Mouse (Mus musculus) limb, embryonic 13.5 days (tissue): ENCODE data around the gene Gltp. TPM values are rescaled to one million over a fixed set of nuclear protein-coding genes. Genes with fewer than 3 reads are reported as not detected.

Source experiments
- ATAC-seq: fragments of 200-750 bp; cut with Nextera tagmentation; 2 replicates; pipeline ENCODE4 v1.8.0; 2017; ENCODE audit warnings: low read depth, moderate number of reproducible peaks, moderate TSS enrichment; ENCODE audit not compliant: low FRiP score
- H3K27ac ChIP-seq: fragments of 300-500 bp; sonication (generic); 2 replicates; pipeline ENCODE4 v1.5.1; 2015; ENCODE audit warnings: inconsistent platforms, mild to moderate bottlenecking, moderate library complexity
- H3K27me3 ChIP-seq: fragments of 300-500 bp; sonication (generic); 2 replicates; pipeline ENCODE4 v1.6.1; 2015; ENCODE audit warnings: mild to moderate bottlenecking, inconsistent platforms
- H3K36me3 ChIP-seq: fragments of 300-500 bp; sonication (generic); 2 replicates; pipeline ENCODE4 v1.6.1; 2015; ENCODE audit warnings: inconsistent platforms, mild to moderate bottlenecking, moderate library complexity
- H3K4me1 ChIP-seq: fragments of 300-500 bp; sonication (generic); 2 replicates; pipeline ENCODE4 v1.6.1; 2015; ENCODE audit warnings: inconsistent platforms
- H3K4me2 ChIP-seq: fragments of 300-500 bp; sonication (generic); replicated peaks from 2 replicates; pipeline ENCODE4 v1.6.1; 2015; ENCODE audit warnings: inconsistent platforms, mild to moderate bottlenecking, moderate library complexity
- H3K4me3 ChIP-seq: fragments of 300-500 bp; sonication (generic); 2 replicates; pipeline ENCODE4 v1.5.1; 2015; ENCODE audit warnings: moderate library complexity, mild to moderate bottlenecking, inconsistent platforms
- H3K9ac ChIP-seq: fragments of 300-500 bp; sonication (generic); 2 replicates; pipeline ENCODE4 v1.6.1; 2015; ENCODE audit warnings: mild to moderate bottlenecking, inconsistent platforms
- H3K9me3 ChIP-seq: fragments of 300-500 bp; sonication (generic); 2 replicates; pipeline ENCODE4 v1.6.1; 2016; ENCODE audit warnings: inconsistent platforms
- WGBS: fragments of 180-500 bp; shearing (Covaris S2); methylation state at CpG from one replicate; pipeline ENCODE4 v1.1.7; 2015; 5-methylcytosine and 5-hydroxymethylcytosine counted together
- polyA plus RNA-seq: library from polyadenylated mRNA; unstranded; fragments of >200 nt; fragmentation: Nextera tagmentation; extraction: Ambion mirVana; gene quantifications from 2 replicates; pipeline ENCODE4 v1.2.1, GENCODE M21; 2015

Gltp gene
- polyA plus RNA-seq, 1 experiment from 2014 or later, result 95.1 TPM

DNA sequence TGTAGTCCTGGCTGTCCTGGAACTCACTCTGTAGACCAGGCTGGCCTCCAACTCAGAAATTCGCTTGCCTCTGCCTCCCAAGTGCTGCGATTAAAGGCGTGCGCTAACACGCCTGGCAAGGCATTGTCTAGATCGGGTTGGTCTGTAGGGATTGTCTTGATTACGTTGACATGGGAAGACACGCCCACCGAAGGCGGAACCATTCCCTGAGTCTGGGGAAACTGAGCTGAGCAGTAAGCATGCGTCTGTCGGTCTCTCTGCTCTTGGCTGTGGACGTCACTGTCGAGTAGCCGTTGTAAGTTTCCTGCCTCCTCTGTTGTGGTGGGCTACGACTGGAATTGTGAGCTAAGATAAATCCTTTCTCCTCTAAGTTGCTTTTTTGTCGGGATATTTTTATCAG, 6.2 kb upstream of the Gltp start:
- no peak overlapping the region for H3K9ac ChIP-seq
- H3K4me1 ChIP-seq, result no peaks in the 10 kb centered on the region
- H3K9me3 ChIP-seq, result no peaks in the 10 kb centered on the region
- H3K4me3 ChIP-seq, result no peak overlapping the region
- no peaks in the 10 kb centered on the region for H3K27me3 ChIP-seq
- H3K36me3 ChIP-seq, result no peaks in the 10 kb centered on the region
- WGBS, result 80% methylated on average over 17 of the region's 17 CpGs
- ATAC-seq, result no peak
- no peak overlapping the region for H3K4me2 ChIP-seq
- H3K27ac ChIP-seq, result no peak overlapping the region

DNA sequence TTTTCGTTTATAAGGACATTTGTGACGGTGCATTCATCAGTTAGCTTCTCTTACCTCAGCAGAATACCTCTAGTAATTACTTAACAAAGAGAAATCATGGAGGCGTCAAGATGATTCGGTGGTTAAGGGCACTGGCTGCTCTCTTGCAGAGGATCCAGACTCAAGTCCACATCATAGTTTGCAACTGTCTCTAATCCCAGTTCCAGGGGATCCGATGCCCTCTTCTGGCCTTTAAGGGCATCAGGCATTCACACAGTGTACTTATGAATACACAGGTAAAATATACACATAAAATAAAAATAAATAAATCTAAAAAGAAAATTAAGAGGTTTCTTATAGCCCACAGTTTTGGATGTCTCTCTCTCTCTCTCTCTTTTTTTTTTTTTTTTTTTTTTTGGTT, 5.0 kb upstream of the Gltp start:
- H3K27me3 ChIP-seq, result no peaks in the 10 kb centered on the region
- WGBS, result 65% methylated on average over 5 of the region's 5 CpGs
- H3K36me3 ChIP-seq, result no peaks in the 10 kb centered on the region
- H3K9ac ChIP-seq, result no peak overlapping the region
- H3K9me3 ChIP-seq, result no peaks in the 10 kb centered on the region
- no peak for ATAC-seq
- no peak overlapping the region for H3K27ac ChIP-seq
- peaks cover 4% of the 10 kb centered on the region for H3K4me1 ChIP-seq
- no peak overlapping the region for H3K4me2 ChIP-seq
- H3K4me3 ChIP-seq, result no peak overlapping the region

DNA sequence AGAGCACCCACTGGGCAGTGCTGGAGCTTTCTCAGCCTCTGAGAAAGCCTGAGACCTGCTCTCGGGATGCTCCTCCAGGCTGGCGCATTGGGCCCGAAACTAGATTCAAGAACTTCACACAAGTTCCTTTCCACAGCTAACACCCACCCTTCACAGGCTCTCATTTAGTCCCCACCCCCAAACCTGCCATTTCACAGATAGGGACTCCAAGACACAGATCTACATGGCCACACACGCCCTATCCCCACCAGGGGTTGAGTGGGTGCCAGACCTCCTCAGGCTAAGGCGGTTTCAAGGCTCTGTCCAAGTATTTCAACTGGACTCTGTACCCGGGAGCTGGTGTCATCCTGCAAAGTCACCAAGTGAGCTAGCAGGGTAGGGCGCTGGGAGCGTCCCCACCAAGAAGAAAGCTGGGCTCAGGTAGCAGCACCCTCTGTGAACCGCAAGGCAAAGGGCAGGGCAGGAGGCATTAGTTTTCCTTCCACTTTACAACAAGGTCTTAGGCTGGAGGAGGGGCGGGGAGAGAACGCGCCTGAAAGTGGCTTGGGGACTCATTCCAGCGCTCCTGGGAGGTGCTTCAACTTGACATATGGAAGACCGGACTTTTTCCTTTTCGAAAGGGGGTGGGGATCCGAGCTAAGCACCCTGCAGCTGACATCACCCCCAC, 951 bp downstream of the Gltp start:
- Histone ChIP-seq H3K27ac (no peak overlapping the region), H3K27me3 (no peaks in the 10 kb centered on the region), H3K36me3 (no peaks in the 10 kb centered on the region), H3K9ac (peak overlapping the region; percentile 84), H3K9me3 (no peaks in the 10 kb centered on the region), H3K4me3 (peak overlapping the region; percentile 76), H3K4me2 (peak overlapping the region; percentile 93), H3K4me1 (peaks cover 23% of the 10 kb centered on the region)
- ATAC-seq, result 0 out of 2 replicates have a peak, but pooled peaks have one; percentile 17
- WGBS, result 22% methylated on average over 16 of the region's 16 CpGs

DNA sequence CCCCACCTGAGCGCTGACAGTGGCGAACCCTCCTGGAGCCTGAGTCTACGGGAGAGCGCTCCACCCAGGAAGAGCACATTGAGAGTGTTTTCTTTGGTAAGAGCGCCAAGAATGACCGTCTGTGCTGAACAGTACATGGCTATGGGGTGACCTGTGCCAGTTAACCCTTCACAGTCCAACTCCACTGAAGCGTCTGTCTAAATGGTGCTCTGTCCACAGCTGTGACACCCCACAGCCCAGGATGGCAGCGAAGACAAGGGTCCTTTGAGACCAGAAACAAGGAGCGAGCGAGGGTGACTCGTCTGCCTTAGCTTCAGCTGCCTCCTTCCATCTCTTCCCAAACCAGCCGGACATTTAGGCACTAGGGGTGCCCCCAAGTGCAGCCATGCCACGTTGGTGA, 2.1 kb downstream of the Gltp start:
- Histone ChIP-seq H3K36me3 (no peaks in the 10 kb centered on the region), H3K27me3 (no peaks in the 10 kb centered on the region), H3K4me2 (0 out of 2 replicates have a peak overlapping the region, but pooled peaks have one; percentile 93), H3K9ac (no peak overlapping the region), H3K4me1 (peaks cover 29% of the 10 kb centered on the region), H3K27ac (no peak overlapping the region), H3K4me3 (peak overlapping the region; percentile 4; the same call in 1 of the 2 replicates), H3K9me3 (no peaks in the 10 kb centered on the region)
- ATAC-seq, result no peak
- 91% methylated on average over 13 of the region's 13 CpGs for WGBS

DNA sequence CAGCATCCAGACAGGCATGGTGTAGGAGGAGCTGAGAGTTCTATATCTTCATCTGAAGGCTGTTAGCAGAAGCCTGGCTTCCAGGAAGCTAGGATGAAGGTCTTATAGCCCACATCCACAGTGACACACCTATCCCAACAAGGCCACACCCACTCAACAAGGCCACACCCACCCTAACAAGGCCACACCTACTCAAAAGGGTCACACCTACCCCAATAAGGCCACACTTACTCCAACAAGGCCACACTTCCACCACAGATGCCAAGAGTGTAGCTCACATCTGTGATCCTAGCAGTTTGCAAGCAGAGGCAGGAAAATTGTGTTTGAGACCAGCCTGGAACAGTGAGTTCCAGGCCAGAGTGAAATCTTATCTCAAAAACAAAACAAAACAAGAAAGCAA, 2.9 kb downstream of the Gltp start:
- no peak overlapping the region for H3K9ac ChIP-seq
- H3K4me1 ChIP-seq, result peaks cover 31% of the 10 kb centered on the region
- H3K27ac ChIP-seq, result no peak overlapping the region
- no peak for ATAC-seq
- H3K4me2 ChIP-seq, result no peak overlapping the region
- H3K27me3 ChIP-seq, result no peaks in the 10 kb centered on the region
- no peak overlapping the region for H3K4me3 ChIP-seq
- no peaks in the 10 kb centered on the region for H3K36me3 ChIP-seq
- no peaks in the 10 kb centered on the region for H3K9me3 ChIP-seq

DNA sequence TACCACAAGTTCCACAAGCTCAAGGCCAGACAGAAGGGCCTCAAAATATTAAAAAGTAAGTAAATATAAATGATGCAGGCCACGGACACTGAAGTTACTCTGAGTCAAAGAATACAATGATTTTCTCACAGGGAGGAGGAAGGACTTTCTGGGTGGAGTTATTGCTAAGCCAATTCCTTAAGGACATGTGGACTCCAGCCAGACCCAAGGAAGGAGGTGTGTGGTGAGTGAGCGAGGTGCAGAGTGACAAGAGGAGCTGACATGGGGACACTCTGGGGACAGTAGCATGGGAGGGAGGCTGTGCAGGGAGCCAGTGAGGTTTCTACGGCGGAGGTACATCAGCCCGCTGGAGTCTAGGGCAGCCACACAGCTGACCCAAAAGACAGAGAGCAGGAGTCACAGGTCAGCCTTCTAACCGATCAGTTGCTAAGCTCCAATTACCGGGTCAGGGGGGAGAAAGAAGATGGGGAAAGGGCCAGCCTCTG, 4.0 kb downstream of the Gltp start:
- Histone ChIP-seq H3K4me3 (no peak overlapping the region), H3K4me1 (peaks cover 36% of the 10 kb centered on the region), H3K27me3 (no peaks in the 10 kb centered on the region), H3K36me3 (no peaks in the 10 kb centered on the region), H3K9ac (peak overlapping the region; percentile 13; the same call in 1 of the 2 replicates), H3K27ac (no peak overlapping the region), H3K4me2 (no peak overlapping the region), H3K9me3 (no peaks in the 10 kb centered on the region)
- no peak for ATAC-seq
- WGBS, result 63% methylated on average over 7 of the region's 7 CpGs

DNA sequence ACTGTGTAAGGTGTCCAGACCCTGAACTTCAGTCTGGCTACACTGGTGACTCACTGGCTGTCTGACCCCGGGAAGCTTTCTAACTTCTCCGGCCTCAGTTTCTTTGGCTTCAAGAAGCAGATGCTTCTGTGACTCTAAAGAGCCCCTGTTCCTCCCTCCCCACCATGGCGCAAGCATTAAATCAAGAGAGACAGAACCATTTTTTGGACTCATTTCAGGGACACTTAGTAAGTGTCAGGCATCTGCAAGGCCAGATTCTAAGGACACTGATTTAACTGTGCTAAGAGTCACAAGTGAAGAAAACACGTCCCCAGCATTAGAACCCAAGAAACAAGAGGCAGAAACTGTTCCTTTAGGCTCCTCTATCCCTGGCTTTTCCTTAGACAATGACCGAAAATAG, 4.8 kb downstream of the Gltp start:
- no peak overlapping the region for H3K4me3 ChIP-seq
- H3K4me2 ChIP-seq, result no peak overlapping the region
- H3K9me3 ChIP-seq, result no peaks in the 10 kb centered on the region
- no peak for ATAC-seq
- H3K27ac ChIP-seq, result no peak overlapping the region
- WGBS, result 88% methylated on average over 5 of the region's 5 CpGs
- H3K27me3 ChIP-seq, result no peaks in the 10 kb centered on the region
- no peak overlapping the region for H3K9ac ChIP-seq
- H3K36me3 ChIP-seq, result no peaks in the 10 kb centered on the region
- H3K4me1 ChIP-seq, result peaks cover 39% of the 10 kb centered on the region

DNA sequence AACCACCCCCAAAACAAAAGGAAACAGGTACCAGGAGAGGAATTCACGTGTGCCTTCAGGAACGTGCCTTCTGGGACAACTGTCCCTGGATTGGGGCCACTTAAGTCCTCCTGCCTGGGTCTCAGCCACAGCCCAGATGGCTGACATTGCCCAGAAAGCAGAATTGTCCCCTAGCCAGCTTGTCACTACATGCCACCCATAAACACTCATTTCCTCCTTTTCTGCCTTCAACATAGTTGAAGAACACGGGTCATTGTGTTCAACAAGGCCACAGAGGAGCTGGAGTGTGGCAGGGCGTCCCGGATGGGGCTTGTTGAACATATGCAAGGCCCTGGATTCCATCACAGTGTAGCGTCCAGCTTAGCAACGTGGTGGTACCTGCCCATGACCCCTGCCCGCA, 9.1 kb downstream of the Gltp start:
- no peak overlapping the region for H3K4me2 ChIP-seq
- H3K9me3 ChIP-seq, result no peaks in the 10 kb centered on the region
- H3K9ac ChIP-seq, result 0 out of 2 replicates have a peak overlapping the region, but pooled peaks have one; percentile 19
- peak overlapping the region; percentile 44; the same call in 1 of the 2 replicates for H3K27ac ChIP-seq
- H3K4me1 ChIP-seq, result peaks cover 32% of the 10 kb centered on the region
- 69% methylated on average over 8 of the region's 8 CpGs for WGBS
- H3K27me3 ChIP-seq, result no peaks in the 10 kb centered on the region
- peaks cover 16% of the 10 kb centered on the region for H3K36me3 ChIP-seq
- H3K4me3 ChIP-seq, result no peak overlapping the region
- no peak for ATAC-seq

DNA sequence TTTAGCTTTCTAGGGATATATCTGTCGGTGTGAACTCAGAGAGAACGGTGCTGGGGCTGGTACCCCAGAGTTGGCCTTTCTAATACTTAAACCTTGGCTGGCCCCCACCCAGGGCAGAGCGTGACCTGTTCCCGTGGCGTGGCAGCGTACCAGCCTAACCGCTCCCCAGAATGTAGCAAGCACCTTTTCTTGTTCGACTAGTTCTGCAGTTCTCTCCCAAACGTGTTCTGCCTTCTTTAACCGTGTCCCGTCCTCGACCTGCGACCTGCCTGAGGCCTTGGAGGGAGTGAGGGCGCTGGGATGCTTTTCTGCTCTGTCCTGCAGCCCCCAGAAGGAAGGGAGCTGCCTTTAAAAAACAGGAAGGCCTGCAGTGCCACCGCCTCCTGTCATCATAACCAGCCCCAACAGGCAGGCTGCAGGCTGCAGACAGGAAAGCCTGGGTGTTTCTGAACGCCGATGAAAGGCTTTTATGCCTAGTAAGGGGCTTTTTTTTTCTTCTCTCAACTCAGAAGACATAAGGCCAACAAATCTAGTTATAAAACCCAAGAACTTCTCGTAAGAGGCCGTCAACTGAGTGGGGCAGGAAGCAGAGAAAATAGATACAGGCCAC, 10.0 kb downstream of the Gltp start:
- H3K27me3 ChIP-seq, result no peaks in the 10 kb centered on the region
- H3K27ac ChIP-seq, result no peak overlapping the region
- H3K9ac ChIP-seq, result peak overlapping the region; percentile 19; the same call in 1 of the 2 replicates
- no peaks in the 10 kb centered on the region for H3K9me3 ChIP-seq
- peaks cover 25% of the 10 kb centered on the region for H3K36me3 ChIP-seq
- H3K4me1 ChIP-seq, result peaks cover 32% of the 10 kb centered on the region
- no peak overlapping the region for H3K4me2 ChIP-seq
- no peak for ATAC-seq
- 61% methylated on average over 19 of the region's 19 CpGs for WGBS
- no peak overlapping the region for H3K4me3 ChIP-seq

DNA sequence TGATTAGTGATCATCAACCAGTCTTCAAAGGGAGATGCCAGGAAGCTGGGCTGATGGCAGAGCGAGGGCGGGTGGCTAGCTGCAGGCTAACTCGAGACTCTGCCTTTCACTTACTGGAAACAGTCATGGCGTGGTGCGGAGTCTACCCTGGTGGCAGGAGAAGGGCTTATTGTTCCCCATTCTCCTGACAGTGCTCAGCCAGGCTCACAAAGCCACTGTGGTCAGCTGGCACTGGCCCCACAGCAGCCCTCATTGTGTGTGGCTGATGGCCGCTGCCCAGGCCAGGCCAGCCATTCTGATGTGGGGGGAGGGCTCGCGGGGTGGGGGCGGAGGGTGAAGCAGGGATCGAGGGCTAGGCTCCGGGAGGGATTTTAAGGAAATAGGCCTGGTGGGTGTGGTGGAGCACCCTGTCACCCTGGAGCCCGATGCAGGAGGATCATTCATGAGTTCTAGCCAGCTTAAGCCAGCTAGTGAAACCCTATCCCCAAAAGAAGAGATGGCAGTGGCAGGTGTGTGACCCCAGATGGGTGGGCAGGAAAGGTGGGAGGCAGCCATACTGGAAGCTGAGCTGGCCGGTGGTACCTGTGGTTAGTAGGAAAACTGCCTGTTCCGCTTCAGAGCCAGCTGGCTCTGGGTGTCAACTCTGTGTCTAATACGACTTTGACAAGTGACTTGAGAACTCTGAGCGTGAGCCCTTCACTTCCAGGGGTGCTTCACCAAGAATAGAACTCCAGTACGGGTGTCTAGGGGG, 10.8 kb downstream of the Gltp start:
- peaks cover 30% of the 10 kb centered on the region for H3K36me3 ChIP-seq
- 73% methylated on average over 17 of the region's 17 CpGs for WGBS
- H3K4me3 ChIP-seq, result no peak overlapping the region
- H3K4me2 ChIP-seq, result no peak overlapping the region
- no peak overlapping the region for H3K9ac ChIP-seq
- no peaks in the 10 kb centered on the region for H3K9me3 ChIP-seq
- no peak overlapping the region; the same call in 1 of the 2 replicates for H3K27ac ChIP-seq
- ATAC-seq, result no peak
- H3K4me1 ChIP-seq, result peaks cover 32% of the 10 kb centered on the region
- H3K27me3 ChIP-seq, result no peaks in the 10 kb centered on the region

DNA sequence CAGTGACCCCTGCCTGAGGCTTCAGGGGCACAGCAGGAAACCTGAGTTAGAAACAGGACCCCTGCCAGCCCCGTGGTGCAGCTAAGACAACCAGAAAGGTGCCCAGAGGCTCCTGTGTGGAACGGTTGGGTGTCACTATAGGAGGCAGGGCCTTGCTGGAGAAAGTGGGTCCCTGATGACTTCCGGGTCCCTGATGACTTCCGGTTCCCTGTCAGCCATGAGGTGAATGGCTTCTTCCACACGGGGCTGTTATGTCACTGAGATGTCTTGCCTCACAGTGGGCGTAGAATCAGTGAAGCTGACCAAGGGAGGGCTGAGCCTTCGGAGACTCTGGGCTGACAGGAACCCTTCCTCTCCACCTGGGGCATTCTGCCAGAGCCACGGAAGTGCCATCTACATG, 16.2 kb downstream of the Gltp start:
- 88% methylated on average over 8 of the region's 8 CpGs for WGBS
- Histone ChIP-seq H3K9me3 (no peaks in the 10 kb centered on the region), H3K4me1 (no peaks in the 10 kb centered on the region), H3K27me3 (no peaks in the 10 kb centered on the region), H3K9ac (no peak overlapping the region), H3K36me3 (peaks cover 61% of the 10 kb centered on the region), H3K4me2 (no peak overlapping the region), H3K4me3 (no peak overlapping the region), H3K27ac (no peak overlapping the region)
- ATAC-seq, result no peak

DNA sequence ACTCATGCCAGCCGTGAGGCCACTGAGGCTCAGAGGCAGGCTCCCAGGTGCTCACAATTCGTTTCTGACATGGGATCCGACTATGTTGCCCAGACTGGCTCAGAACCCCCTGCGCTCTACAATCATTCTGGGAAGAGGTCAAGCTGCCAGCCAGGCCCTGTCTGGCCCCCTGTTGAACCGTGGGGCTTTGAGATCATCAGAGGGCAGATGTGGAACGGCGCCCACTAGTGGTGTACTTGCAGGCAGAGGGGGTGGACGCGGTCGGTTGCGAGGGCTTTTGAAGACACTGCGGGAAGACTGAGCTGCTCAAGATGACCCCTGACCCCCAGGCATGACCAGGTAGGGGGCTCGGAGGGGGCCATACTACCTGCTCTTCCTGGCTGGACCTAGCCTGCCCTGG, 17.7 kb downstream of the Gltp start:
- Histone ChIP-seq H3K9me3 (no peaks in the 10 kb centered on the region), H3K4me1 (0 out of 2 replicates have a peak, but pooled peaks cover under 1% of the 10 kb centered on the region), H3K36me3 (peaks cover 62% of the 10 kb centered on the region), H3K4me2 (no peak overlapping the region), H3K4me3 (no peak overlapping the region), H3K27ac (no peak overlapping the region), H3K9ac (no peak overlapping the region), H3K27me3 (no peaks in the 10 kb centered on the region)
- no peak for ATAC-seq
- 86% methylated on average over 13 of the region's 13 CpGs for WGBS
